Mouse (Mus musculus) G1E (cell line): ENCODE data around the gene Unc5b.

ENCODE experiments used
- CTCF ChIP-seq: IDR thresholded peaks from 2 replicates; pipeline ENCODE4 v1.5.1; 2012; ENCODE audit warnings: low read depth, low read length, inconsistent platforms, mixed read lengths
- TAL1 ChIP-seq: conservative IDR thresholded peaks from 2 replicates; pipeline ENCODE4 v1.6.1; 2012; ENCODE audit warnings: low read depth, low read length, inconsistent platforms, mixed read lengths

- TF ChIP-seq CTCF (no peak), TAL1 (no peak)
Measured at GRCm38 (mm10) chr10:60726896-60727295, 104.5 kb downstream of the Unc5b start.
